Mouse (Mus musculus): Measurements from ENCODE around the gene Irak2. TPM values are rescaled to one million over a fixed set of nuclear protein-coding genes. Genes with fewer than 3 reads are reported as not detected.
"Not testable (repeated sequence)": the region's sequence is repeated elsewhere in the genome, so short reads cannot be mapped to it uniquely, and the experiment has no call there.

The Irak2 gene
- total and polyA plus RNA-seq, 2 experiments from 2014 or later: 3.5 to 5.9 TPM

GRCm38 (mm10) chr6:113668287-113669154 lies 30.3 kb downstream of the Irak2 start:
- H3K9ac ChIP-seq: no peak overlapping the region
- H3K36me3 ChIP-seq (ENCODE audit: insufficient read depth): no peaks in the 10 kb centered on the region
- 42% methylated on average over 14 of the region's 15 CpGs for WGBS
- peak overlapping the region; percentile 35; the same call in 1 of the 2 replicates for H3K27ac ChIP-seq (ENCODE audit: low read depth, low read length)
- H3K4me1 ChIP-seq (ENCODE audit: insufficient read depth): no peaks in the 10 kb centered on the region
- TF ChIP-seq CTCF (IDR thresholded peaks at IDR 0.05; ENCODE audit: low read depth): no peak
- DNase-seq: no peak
- peak; percentile 50; the same call in 1 of the 2 replicates for ATAC-seq
- H3K4me3 ChIP-seq (ENCODE audit: low read depth, low read length): no peak overlapping the region
- no peak overlapping the region for H3K4me2 ChIP-seq (ENCODE audit: low read depth)
- H3K27me3 ChIP-seq (ENCODE audit: insufficient read depth, low read length): no peaks in the 10 kb centered on the region
- H3K9me3 ChIP-seq (ENCODE audit: low read length): no peaks in the 10 kb centered on the region

- WGBS: 90% methylated on average over 7 of the region's 7 CpGs
- no peak overlapping the region for H3K9ac ChIP-seq
- H3K4me3 ChIP-seq (ENCODE audit: low read depth, low read length): no peak overlapping the region
- no peak overlapping the region for H3K27ac ChIP-seq (ENCODE audit: low read depth, low read length)
- DNase-seq: no peak
- H3K9me3 ChIP-seq (ENCODE audit: low read length): no peaks in the 10 kb centered on the region
- H3K4me1 ChIP-seq (ENCODE audit: insufficient read depth): no peaks in the 10 kb centered on the region
- TF ChIP-seq CTCF (IDR thresholded peaks at IDR 0.05; ENCODE audit: low read depth): no peak
- H3K36me3 ChIP-seq (ENCODE audit: insufficient read depth): no peaks in the 10 kb centered on the region
- H3K27me3 ChIP-seq (ENCODE audit: insufficient read depth, low read length): no peaks in the 10 kb centered on the region
- no peak overlapping the region for H3K4me2 ChIP-seq (ENCODE audit: low read depth)
- ATAC-seq: no peak
These were observed 31.6 kb downstream of the Irak2 start for GRCm38 (mm10) chr6:113669821-113670220.

GRCm38 (mm10) chr6:113672029-113672428 lies 33.8 kb downstream of the Irak2 start:
- not testable (repeated sequence) for H3K4me2 ChIP-seq (ENCODE audit: low read depth); H3K9ac ChIP-seq; H3K4me3 ChIP-seq (ENCODE audit: low read depth, low read length); H3K27ac ChIP-seq (ENCODE audit: low read depth, low read length); H3K4me1 ChIP-seq (ENCODE audit: insufficient read depth); DNase-seq; H3K36me3 ChIP-seq (ENCODE audit: insufficient read depth); H3K9me3 ChIP-seq (ENCODE audit: low read length); H3K27me3 ChIP-seq (ENCODE audit: insufficient read depth, low read length); ATAC-seq
- WGBS: 95% methylated on average over 1 of the region's 1 CpGs

GRCm38 (mm10) chr6:113672989-113673388 lies 34.7 kb downstream of the Irak2 start:
- H3K9me3 ChIP-seq (ENCODE audit: low read length): no peaks in the 10 kb centered on the region
- no peaks in the 10 kb centered on the region for H3K36me3 ChIP-seq (ENCODE audit: insufficient read depth)
- H3K27me3 ChIP-seq (ENCODE audit: insufficient read depth, low read length): no peaks in the 10 kb centered on the region
- no peak for TF ChIP-seq CTCF (IDR thresholded peaks at IDR 0.05; ENCODE audit: low read depth)
- H3K4me3 ChIP-seq (ENCODE audit: low read depth, low read length): no peak overlapping the region
- ATAC-seq (no peak), DNase-seq (no peak)
- no peak overlapping the region for H3K9ac ChIP-seq
- H3K27ac ChIP-seq (ENCODE audit: low read depth, low read length): no peak overlapping the region
- H3K4me2 ChIP-seq (ENCODE audit: low read depth): no peak overlapping the region
- H3K4me1 ChIP-seq (ENCODE audit: insufficient read depth): no peaks in the 10 kb centered on the region
- 84% methylated on average over 6 of the region's 6 CpGs for WGBS

- Histone ChIP-seq H3K9ac (no peak overlapping the region), H3K4me1 (ENCODE audit: insufficient read depth) (no peaks in the 10 kb centered on the region), H3K27ac (ENCODE audit: low read depth, low read length) (no peak overlapping the region), H3K27me3 (ENCODE audit: insufficient read depth, low read length) (no peaks in the 10 kb centered on the region), H3K36me3 (ENCODE audit: insufficient read depth) (no peaks in the 10 kb centered on the region), H3K4me3 (ENCODE audit: low read depth, low read length) (no peak overlapping the region), H3K9me3 (ENCODE audit: low read length) (no peaks in the 10 kb centered on the region), H3K4me2 (ENCODE audit: low read depth) (no peak overlapping the region)
- no peak for ATAC-seq
- no peak for TF ChIP-seq CTCF (IDR thresholded peaks at IDR 0.05; ENCODE audit: low read depth)
- WGBS: 77% methylated on average over 4 of the region's 4 CpGs
- no peak for DNase-seq
These were observed 37.0 kb downstream of the Irak2 start for GRCm38 (mm10) chr6:113675234-113675633.

GRCm38 (mm10) chr6:113675991-113676390 lies 37.7 kb downstream of the Irak2 start:
- Histone ChIP-seq H3K27me3 (ENCODE audit: insufficient read depth, low read length) (no peaks in the 10 kb centered on the region), H3K9me3 (ENCODE audit: low read length) (no peaks in the 10 kb centered on the region), H3K27ac (ENCODE audit: low read depth, low read length) (no peak overlapping the region), H3K4me1 (ENCODE audit: insufficient read depth) (no peaks in the 10 kb centered on the region), H3K36me3 (ENCODE audit: insufficient read depth) (no peaks in the 10 kb centered on the region), H3K4me3 (ENCODE audit: low read depth, low read length) (no peak overlapping the region), H3K4me2 (ENCODE audit: low read depth) (no peak overlapping the region), H3K9ac (no peak overlapping the region)
- ATAC-seq (no peak), DNase-seq (no peak)
- 90% methylated on average over 9 of the region's 9 CpGs for WGBS
- no peak for TF ChIP-seq CTCF (IDR thresholded peaks at IDR 0.05; ENCODE audit: low read depth)

GRCm38 (mm10) chr6:113677070-113677734 lies 38.9 kb downstream of the Irak2 start:
- Histone ChIP-seq H3K36me3 (ENCODE audit: insufficient read depth) (no peaks in the 10 kb centered on the region), H3K9me3 (ENCODE audit: low read length) (no peaks in the 10 kb centered on the region), H3K27me3 (ENCODE audit: insufficient read depth, low read length) (no peaks in the 10 kb centered on the region), H3K4me1 (ENCODE audit: insufficient read depth) (no peaks in the 10 kb centered on the region), H3K9ac (no peak overlapping the region), H3K4me3 (ENCODE audit: low read depth, low read length) (no peak overlapping the region), H3K4me2 (ENCODE audit: low read depth) (no peak overlapping the region), H3K27ac (ENCODE audit: low read depth, low read length) (no peak overlapping the region)
- no peak for DNase-seq
- no peak for ATAC-seq
- no peak for TF ChIP-seq CTCF (IDR thresholded peaks at IDR 0.05; ENCODE audit: low read depth)
- 83% methylated on average over 14 of the region's 14 CpGs for WGBS

All from forebrain, postnatal 0 days (tissue).